Mouse (Mus musculus): ENCODE data around the gene Fcho1. TPM values are rescaled to one million over a fixed set of nuclear protein-coding genes. Genes with fewer than 3 reads are reported as not detected.
A peak's percentile ranks its signal among the peaks of the same experiment; 100 is the strongest.

Gene Fcho1
- polyA plus RNA-seq, 1 experiment, result 23.3 TPM

DNA sequence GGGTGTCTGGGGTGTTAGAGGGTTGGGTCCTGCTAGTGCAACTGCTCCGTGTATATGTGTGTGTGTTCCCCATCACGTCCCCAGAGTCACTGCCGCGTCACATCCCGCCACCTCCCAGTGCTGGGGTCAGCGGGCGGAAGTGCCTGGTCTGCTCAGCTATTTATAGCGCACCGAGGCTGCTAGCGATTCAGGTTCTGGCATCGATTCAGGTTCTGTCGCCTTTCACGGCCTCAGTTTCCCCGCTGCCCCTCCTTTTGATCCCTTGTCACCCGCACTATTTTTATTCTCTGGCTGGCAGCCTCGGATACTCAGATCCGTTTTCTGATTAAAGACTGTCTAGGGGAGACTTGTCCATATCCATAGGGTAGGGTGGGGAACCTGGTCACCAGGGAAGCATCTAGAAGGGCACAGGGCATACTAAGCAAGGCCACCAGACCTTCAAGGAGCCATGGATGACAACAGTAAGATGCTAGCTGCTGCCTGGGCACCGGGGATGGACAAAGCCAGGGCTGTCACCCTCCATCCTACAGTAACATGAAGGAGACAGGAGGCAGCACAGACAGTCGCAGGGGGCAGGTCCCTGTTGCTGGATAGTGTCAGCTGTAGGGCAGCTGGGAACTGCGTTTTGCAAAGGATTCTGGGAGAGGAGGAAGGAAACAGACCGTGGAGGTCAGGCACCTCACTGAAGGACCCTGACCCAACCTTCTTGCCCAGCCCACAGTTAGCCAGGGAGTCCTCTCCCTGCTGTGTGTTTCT, 57.1 kb downstream of the Fcho1 start:
- no peak overlapping the region for H3K4me3 ChIP-seq (replicated peaks; ENCODE audit: extremely low read depth, low read depth, low read length)
- no peak for DNase-seq
- WGBS, result under 1% methylated on average over 21 of the region's 21 CpGs
- peaks cover 3% of the 10 kb centered on the region; the same call in 1 of the 2 replicates for H3K4me1 ChIP-seq (ENCODE audit: control insufficient read depth, insufficient read depth, low read length)
- TF ChIP-seq CTCF (IDR thresholded peaks at IDR 0.05; ENCODE audit: insufficient read depth, low read length), result no peak
- TF ChIP-seq POLR2A (IDR thresholded peaks at IDR 0.05; ENCODE audit: borderline replicate concordance, extremely low read depth, low read depth, low read length), result no peak

- Histone ChIP-seq H3K4me1 (ENCODE audit: control insufficient read depth, insufficient read depth, low read length) (peaks cover 3% of the 10 kb centered on the region; the same call in 1 of the 2 replicates), H3K4me3 (replicated peaks; ENCODE audit: extremely low read depth, low read depth, low read length) (no peak overlapping the region)
- DNase-seq, result no peak
- WGBS, result 60% methylated on average over 5 of the region's 5 CpGs
- no peak for TF ChIP-seq CTCF (IDR thresholded peaks at IDR 0.05; ENCODE audit: insufficient read depth, low read length)
- no peak for TF ChIP-seq POLR2A (IDR thresholded peaks at IDR 0.05; ENCODE audit: borderline replicate concordance, extremely low read depth, low read depth, low read length)
Observed at GRCm38 (mm10) chr8:71667256-71667655, 58.3 kb downstream of the Fcho1 start.

GRCm38 (mm10) chr8:71666855-71667254, 58.7 kb downstream of the Fcho1 start:
- WGBS, result 71% methylated on average over 1 of the region's 1 CpGs
- TF ChIP-seq CTCF (IDR thresholded peaks at IDR 0.05; ENCODE audit: insufficient read depth, low read length) (no peak), POLR2A (IDR thresholded peaks at IDR 0.05; ENCODE audit: borderline replicate concordance, extremely low read depth, low read depth, low read length) (no peak)
- no peak for DNase-seq
- peaks cover 3% of the 10 kb centered on the region; the same call in 1 of the 2 replicates for H3K4me1 ChIP-seq (ENCODE audit: control insufficient read depth, insufficient read depth, low read length)
- no peak overlapping the region for H3K4me3 ChIP-seq (replicated peaks; ENCODE audit: extremely low read depth, low read depth, low read length)

GRCm38 (mm10) chr8:71665331-71666130, 60.0 kb downstream of the Fcho1 start:
- Histone ChIP-seq H3K4me3 (replicated peaks; ENCODE audit: extremely low read depth, low read depth, low read length) (no peak overlapping the region), H3K4me1 (ENCODE audit: control insufficient read depth, insufficient read depth, low read length) (no peaks in the 10 kb centered on the region)
- 6% methylated on average over 22 of the region's 22 CpGs for WGBS
- peak; percentile 44 for DNase-seq
- no peak for TF ChIP-seq POLR2A (IDR thresholded peaks at IDR 0.05; ENCODE audit: borderline replicate concordance, extremely low read depth, low read depth, low read length)
- TF ChIP-seq CTCF (IDR thresholded peaks at IDR 0.05; ENCODE audit: insufficient read depth, low read length), result no peak

DNA sequence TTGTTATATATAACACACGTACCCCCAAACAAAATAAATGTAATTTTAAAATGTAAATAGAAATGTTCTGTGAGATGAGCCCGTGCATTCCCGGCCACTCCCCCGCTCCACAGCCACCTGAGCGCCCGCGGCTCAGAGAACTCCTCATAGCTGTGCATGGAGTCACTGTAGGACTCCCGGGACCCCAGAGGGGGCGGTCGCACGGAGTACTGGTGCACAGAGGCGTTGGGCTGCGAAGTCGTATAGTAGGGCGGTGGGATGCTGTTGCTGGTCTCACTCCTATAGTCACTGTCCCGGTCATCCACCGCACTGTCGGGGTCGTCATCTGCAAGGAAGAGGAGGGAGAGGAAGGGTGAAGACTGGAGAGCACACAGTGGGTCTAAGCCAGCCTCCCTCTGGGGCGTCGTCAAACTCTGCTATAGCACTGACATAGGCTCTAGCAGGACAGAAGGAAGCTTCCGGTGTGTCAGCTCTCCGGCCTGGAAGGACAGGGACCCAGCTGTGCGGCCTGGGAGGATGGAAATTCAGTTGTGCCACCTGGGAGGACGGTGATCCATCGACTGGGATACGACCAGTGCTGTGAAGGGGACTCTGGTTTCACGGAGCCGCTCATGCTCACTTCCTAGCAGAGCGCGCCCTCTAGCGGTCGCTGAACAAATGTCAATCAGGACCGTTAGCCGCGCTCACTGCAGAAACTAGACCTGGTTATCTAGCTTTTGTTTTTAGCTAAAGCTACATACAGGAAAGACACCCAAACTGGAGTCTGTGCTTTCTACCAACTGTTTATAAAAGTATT, 65.0 kb downstream of the Fcho1 start:
- TF ChIP-seq POLR2A (IDR thresholded peaks at IDR 0.05; ENCODE audit: borderline replicate concordance, extremely low read depth, low read depth, low read length), result no peak
- peak; percentile 94 for TF ChIP-seq CTCF (IDR thresholded peaks at IDR 0.05; ENCODE audit: insufficient read depth, low read length)
- Histone ChIP-seq H3K4me3 (replicated peaks; ENCODE audit: extremely low read depth, low read depth, low read length) (no peak overlapping the region), H3K4me1 (ENCODE audit: control insufficient read depth, insufficient read depth, low read length) (no peaks in the 10 kb centered on the region)
- 11% methylated on average over 36 of the region's 36 CpGs for WGBS
- peak; percentile 82 for DNase-seq

- DNase-seq, result no peak
- no peaks in the 10 kb centered on the region for H3K4me1 ChIP-seq (ENCODE audit: control insufficient read depth, insufficient read depth, low read length)
- WGBS, result 55% methylated on average over 1 of the region's 1 CpGs
- TF ChIP-seq POLR2A (IDR thresholded peaks at IDR 0.05; ENCODE audit: borderline replicate concordance, extremely low read depth, low read depth, low read length) (no peak), CTCF (IDR thresholded peaks at IDR 0.05; ENCODE audit: insufficient read depth, low read length) (no peak)
- H3K4me3 ChIP-seq (replicated peaks; ENCODE audit: extremely low read depth, low read depth, low read length), result no peak overlapping the region
Observed at GRCm38 (mm10) chr8:71659751-71660150, 65.8 kb downstream of the Fcho1 start.

DNA sequence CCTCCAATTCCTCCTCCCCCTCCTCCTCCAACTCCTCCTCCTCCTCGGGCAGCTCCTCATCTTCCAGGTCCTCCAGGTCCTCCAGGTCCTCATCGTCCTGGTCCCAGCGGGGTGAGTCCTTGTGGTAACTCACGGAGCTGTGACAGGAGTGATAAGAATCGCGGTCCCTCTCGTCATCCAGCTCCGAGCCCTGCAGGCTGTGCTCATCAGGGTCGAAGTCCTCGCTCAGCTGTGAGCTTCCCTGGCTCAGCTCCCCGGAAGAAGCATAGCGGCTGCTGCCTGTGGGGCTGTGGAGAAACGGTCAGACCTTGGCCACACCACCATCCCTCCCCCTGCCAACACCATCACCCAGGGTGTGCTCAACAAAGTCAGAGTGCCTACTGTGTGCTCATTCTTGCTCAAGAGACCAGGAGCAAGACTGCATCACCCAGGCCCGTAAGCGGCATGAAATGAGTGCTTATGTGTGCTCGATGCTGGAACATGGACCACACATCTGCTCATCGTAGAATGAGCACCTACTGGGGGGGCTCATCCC, 66.9 kb downstream of the Fcho1 start:
- H3K4me3 ChIP-seq (replicated peaks; ENCODE audit: extremely low read depth, low read depth, low read length), result no peak overlapping the region
- no peak for DNase-seq
- WGBS, result 26% methylated on average over 17 of the region's 17 CpGs
- H3K4me1 ChIP-seq (ENCODE audit: control insufficient read depth, insufficient read depth, low read length), result no peaks in the 10 kb centered on the region
- TF ChIP-seq POLR2A (IDR thresholded peaks at IDR 0.05; ENCODE audit: borderline replicate concordance, extremely low read depth, low read depth, low read length) (no peak), CTCF (IDR thresholded peaks at IDR 0.05; ENCODE audit: insufficient read depth, low read length) (no peak)

Other genes with a start within 250 kb of the Fcho1 start
- 25.5 and 30.6 TPM in 2 replicates for gene Ano8, start 239.8 kb downstream of the Fcho1 start, polyA plus RNA-seq (2012; rRNA removed)
- gene Gtpbp3, start 237.6 kb downstream of the Fcho1 start, polyA plus RNA-seq (2012; rRNA removed), result 26.0 and 30.4 TPM in 2 replicates
- gene Plvap, start 214.0 kb downstream of the Fcho1 start, polyA plus RNA-seq (2012; rRNA removed), result 1,109 and 1,564 TPM in 2 replicates
- gene Ccdc194, start 200.0 kb downstream of the Fcho1 start, polyA plus RNA-seq (2012; rRNA removed), result 0.42 and 0.49 TPM in 2 replicates
- gene Bst2, start 188.3 kb downstream of the Fcho1 start, polyA plus RNA-seq (2012; rRNA removed), result 437 and 505 TPM in 2 replicates
- 131 and 132 TPM in 2 replicates for gene Mvb12a, start 182.8 kb downstream of the Fcho1 start, polyA plus RNA-seq (2012; rRNA removed)
- 18.5 and 25.2 TPM in 2 replicates for gene Tmem221, start 166.8 kb downstream of the Fcho1 start, polyA plus RNA-seq (2012; rRNA removed)
- 0.09 TPM in 1 of 2 replicates, not detected in the other for gene Nxnl1, start 159.1 kb downstream of the Fcho1 start, polyA plus RNA-seq (2012; rRNA removed)
- 73.5 and 101 TPM in 2 replicates for gene Slc27a1, start 156.8 kb downstream of the Fcho1 start, polyA plus RNA-seq (2012; rRNA removed)
- 140 TPM in 2 replicates for gene Pgls, start 133.5 kb downstream of the Fcho1 start, polyA plus RNA-seq (2012; rRNA removed)
- gene Fam129c, start 128.1 kb downstream of the Fcho1 start, polyA plus RNA-seq (2012; rRNA removed), result 4.8 and 5.4 TPM in 2 replicates
- gene Colgalt1, start 114.7 kb downstream of the Fcho1 start, polyA plus RNA-seq (2012; rRNA removed), result 172 and 200 TPM in 2 replicates
- 0.25 and 0.32 TPM in 2 replicates for gene Unc13a, start 54.0 kb downstream of the Fcho1 start, polyA plus RNA-seq (2012; rRNA removed)
- 56.6 and 72.7 TPM in 2 replicates for gene Jak3, start 49.4 kb downstream of the Fcho1 start, polyA plus RNA-seq (2012; rRNA removed)
- 58.5 and 60.7 TPM in 2 replicates for gene Insl3, start 36.5 kb downstream of the Fcho1 start, polyA plus RNA-seq (2012; rRNA removed)
- 25.0 and 31.3 TPM in 2 replicates for gene B3gnt3, start 23.9 kb downstream of the Fcho1 start, polyA plus RNA-seq (2012; rRNA removed)
- gene Zfp709, start 156.3 kb upstream of the Fcho1 start, polyA plus RNA-seq (2012; rRNA removed), result 0.27 and 0.50 TPM in 2 replicates
- gene Zfp882, start 182.9 kb upstream of the Fcho1 start, polyA plus RNA-seq (2012; rRNA removed), result 0.57 and 0.96 TPM in 2 replicates
- 1.7 and 2.7 TPM in 2 replicates for gene Zfp617, start 182.9 kb upstream of the Fcho1 start, polyA plus RNA-seq (2012; rRNA removed)
- 3.0 and 5.2 TPM in 2 replicates for gene Zfp961, start 225.3 kb upstream of the Fcho1 start, polyA plus RNA-seq (2012; rRNA removed)

All from lung, adult 2 months (tissue).